Mouse (Mus musculus) embryonic facial prominence, embryonic 13.5 days (tissue): Measurements from ENCODE around the gene Erg. TPM values are rescaled to one million over a fixed set of nuclear protein-coding genes. Genes with fewer than 3 reads are reported as not detected.

Experiments used
- ATAC-seq: fragments of 200-750 bp; cut with Nextera tagmentation; 2 replicates; pipeline ENCODE4 v1.8.0; 2017; ENCODE audit warnings: low read depth; ENCODE audit not compliant: insufficient number of reproducible peaks, insufficient read depth, low FRiP score, low TSS enrichment
- H3K27ac ChIP-seq: fragments of 300-500 bp; sonication (generic); 2 replicates; pipeline ENCODE4 v1.5.1; 2015; ENCODE audit warnings: moderate library complexity, mild to moderate bottlenecking, inconsistent platforms
- H3K27me3 ChIP-seq: fragments of 300-500 bp; sonication (generic); 2 replicates; pipeline ENCODE4 v1.6.1; 2015; ENCODE audit warnings: mild to moderate bottlenecking, inconsistent platforms
- H3K36me3 ChIP-seq: fragments of 300-500 bp; sonication (generic); 2 replicates; pipeline ENCODE4 v1.6.1; 2015; ENCODE audit warnings: mild to moderate bottlenecking, inconsistent platforms
- H3K4me1 ChIP-seq: fragments of 300-500 bp; sonication (generic); 2 replicates; pipeline ENCODE4 v1.6.1; 2015; ENCODE audit warnings: inconsistent platforms
- H3K4me2 ChIP-seq: fragments of 300-500 bp; sonication (generic); 2 replicates; pipeline ENCODE4 v1.6.1; 2015; ENCODE audit warnings: moderate library complexity, mild to moderate bottlenecking, inconsistent platforms
- H3K4me3 ChIP-seq: fragments of 300-500 bp; sonication (generic); 2 replicates; pipeline ENCODE4 v1.5.1; 2015; ENCODE audit warnings: mild to moderate bottlenecking, inconsistent platforms
- H3K9ac ChIP-seq: fragments of 300-500 bp; sonication (generic); 2 replicates; pipeline ENCODE4 v1.6.1; 2015; ENCODE audit warnings: mild to moderate bottlenecking, inconsistent platforms
- H3K9me3 ChIP-seq: fragments of 300-500 bp; sonication (generic); 2 replicates; pipeline ENCODE4 v1.6.1; 2016; ENCODE audit warnings: inconsistent platforms
- WGBS: fragments of 180-500 bp; shearing (Covaris S2); methylation state at CpG from one replicate; pipeline ENCODE4 v1.1.7; 2015; ENCODE audit warnings: mixed read lengths; 5-methylcytosine and 5-hydroxymethylcytosine counted together
- polyA plus RNA-seq: library from polyadenylated mRNA; unstranded; fragments of >200 nt; fragmentation: Nextera tagmentation; extraction: Ambion mirVana; gene quantifications from 2 replicates; pipeline ENCODE4 v1.2.1, GENCODE M21; 2015

The Erg gene
- polyA plus RNA-seq, 1 experiment from 2014 or later = 17.2 TPM

- Histone ChIP-seq H3K4me2 (no peak overlapping the region), H3K9ac (no peak overlapping the region), H3K4me3 (no peak overlapping the region), H3K36me3 (no peaks in the 10 kb centered on the region), H3K9me3 (no peaks in the 10 kb centered on the region), H3K27ac (no peak overlapping the region), H3K27me3 (peaks cover 12% of the 10 kb centered on the region), H3K4me1 (peaks cover 18% of the 10 kb centered on the region)
- ATAC-seq = no peak
- WGBS = 4% methylated on average over 6 of the region's 7 CpGs
These were observed 240.5 kb downstream of the Erg start for GRCm38 (mm10) chr16:95345882-95346281.

GRCm38 (mm10) chr16:95344961-95345360 is 241.4 kb downstream of the Erg start:
- no peaks in the 10 kb centered on the region for H3K36me3 ChIP-seq
- no peak overlapping the region for H3K4me2 ChIP-seq
- peaks cover 19% of the 10 kb centered on the region for H3K4me1 ChIP-seq
- no peak overlapping the region for H3K4me3 ChIP-seq
- no peak for ATAC-seq
- 63% methylated on average over 10 of the region's 10 CpGs for WGBS
- peaks cover 15% of the 10 kb centered on the region for H3K27me3 ChIP-seq
- H3K9ac ChIP-seq = no peak overlapping the region
- H3K9me3 ChIP-seq = no peaks in the 10 kb centered on the region
- no peak overlapping the region for H3K27ac ChIP-seq

GRCm38 (mm10) chr16:95342030-95342429 is 244.4 kb downstream of the Erg start:
- H3K27me3 ChIP-seq = peaks cover 15% of the 10 kb centered on the region
- H3K4me1 ChIP-seq = peaks cover 19% of the 10 kb centered on the region
- no peaks in the 10 kb centered on the region for H3K36me3 ChIP-seq
- peak overlapping the region; percentile 47; the same call in 1 of the 2 replicates for H3K4me2 ChIP-seq
- no peaks in the 10 kb centered on the region for H3K9me3 ChIP-seq
- H3K9ac ChIP-seq = no peak overlapping the region
- H3K27ac ChIP-seq = no peak overlapping the region
- no peak overlapping the region for H3K4me3 ChIP-seq
- ATAC-seq = no peak
- WGBS = 70% methylated on average over 8 of the region's 8 CpGs

GRCm38 (mm10) chr16:95340885-95341791 is 245.3 kb downstream of the Erg start:
- H3K4me2 ChIP-seq = peak overlapping the region; percentile 47
- H3K4me1 ChIP-seq = peaks cover 19% of the 10 kb centered on the region
- H3K27ac ChIP-seq = peak overlapping the region; percentile 60
- H3K27me3 ChIP-seq = peaks cover 15% of the 10 kb centered on the region
- peak; percentile 76 for ATAC-seq
- peak overlapping the region; percentile 16 for H3K4me3 ChIP-seq
- peak overlapping the region; percentile 36; the same call in 1 of the 2 replicates for H3K9ac ChIP-seq
- no peaks in the 10 kb centered on the region for H3K9me3 ChIP-seq
- no peaks in the 10 kb centered on the region for H3K36me3 ChIP-seq
- WGBS = 20% methylated on average over 28 of the region's 28 CpGs

GRCm38 (mm10) chr16:95332159-95332558 is 254.2 kb downstream of the Erg start:
- peaks cover 4% of the 10 kb centered on the region; the same call in 1 of the 2 replicates for H3K9me3 ChIP-seq
- no peak for ATAC-seq
- no peaks in the 10 kb centered on the region for H3K27me3 ChIP-seq
- WGBS = 84% methylated on average over 5 of the region's 5 CpGs
- no peak overlapping the region for H3K4me3 ChIP-seq
- no peak overlapping the region for H3K27ac ChIP-seq
- no peaks in the 10 kb centered on the region for H3K4me1 ChIP-seq
- no peak overlapping the region for H3K9ac ChIP-seq
- no peaks in the 10 kb centered on the region for H3K36me3 ChIP-seq
- H3K4me2 ChIP-seq = no peak overlapping the region

GRCm38 (mm10) chr16:95321945-95322625 is 264.3 kb downstream of the Erg start:
- H3K9me3 ChIP-seq = no peaks in the 10 kb centered on the region
- H3K4me2 ChIP-seq = no peak overlapping the region
- no peak for ATAC-seq
- 36% methylated on average over 9 of the region's 9 CpGs for WGBS
- H3K4me1 ChIP-seq = peaks cover 6% of the 10 kb centered on the region; the same call in 1 of the 2 replicates
- no peak overlapping the region for H3K9ac ChIP-seq
- H3K27me3 ChIP-seq = no peaks in the 10 kb centered on the region
- H3K36me3 ChIP-seq = no peaks in the 10 kb centered on the region
- H3K4me3 ChIP-seq = no peak overlapping the region
- H3K27ac ChIP-seq = no peak overlapping the region

Other genes with a start within 250 kb of the Erg start
- gene Ets2, start 115.5 kb upstream of the Erg start, polyA plus RNA-seq = 74.7 and 87.7 TPM in 2 replicates